Mouse (Mus musculus): ENCODE data around the gene Ide.
A peak's percentile ranks its signal among the peaks of the same experiment; 100 is the strongest.
"Not testable (repeated sequence)": the region's sequence is repeated elsewhere in the genome, so short reads cannot be mapped to it uniquely, and the experiment has no call there.

The Ide gene

GRCm38 (mm10) chr19:37263943-37264897 lies 73.4 kb downstream of the Ide start:
- peak; percentile 34 for DNase-seq

- peak; percentile 16 for DNase-seq
Measured at GRCm38 (mm10) chr19:37263566-37263942, 74.1 kb downstream of the Ide start.

- DNase-seq: no peak
Measured at GRCm38 (mm10) chr19:37262389-37262788, 75.3 kb downstream of the Ide start.

GRCm38 (mm10) chr19:37255321-37255720 lies 82.3 kb downstream of the Ide start:
- DNase-seq: no peak

GRCm38 (mm10) chr19:37252104-37252503 lies 85.5 kb downstream of the Ide start:
- DNase-seq: no peak

- DNase-seq: no peak
Measured at GRCm38 (mm10) chr19:37248199-37248598, 89.5 kb downstream of the Ide start.

GRCm38 (mm10) chr19:37246859-37247258 lies 90.8 kb downstream of the Ide start:
- DNase-seq: no peak

GRCm38 (mm10) chr19:37242707-37243106 lies 94.9 kb downstream of the Ide start:
- DNase-seq: no peak

GRCm38 (mm10) chr19:37241201-37241600 lies 96.5 kb downstream of the Ide start:
- DNase-seq: no peak

- DNase-seq: no peak
Measured at GRCm38 (mm10) chr19:37239096-37239495, 98.6 kb downstream of the Ide start.

GRCm38 (mm10) chr19:37238651-37239050 lies 99.0 kb downstream of the Ide start:
- DNase-seq: no peak

GRCm38 (mm10) chr19:37237712-37238437 lies 99.8 kb downstream of the Ide start:
- no peak for DNase-seq

- no peak for DNase-seq
Measured at GRCm38 (mm10) chr19:37237306-37237705, 100.3 kb downstream of the Ide start.

GRCm38 (mm10) chr19:37235818-37236217 lies 101.8 kb downstream of the Ide start:
- DNase-seq: no peak

- peak; percentile 24 for DNase-seq
Measured at GRCm38 (mm10) chr19:37233561-37234539, 103.8 kb downstream of the Ide start.

GRCm38 (mm10) chr19:37232598-37232997 lies 105.1 kb downstream of the Ide start:
- not testable (repeated sequence) for DNase-seq

GRCm38 (mm10) chr19:37225197-37225862 lies 112.3 kb downstream of the Ide start:
- DNase-seq: no peak

All from cerebellum, adult 9-10 months (tissue).